Mouse (Mus musculus): ENCODE data around the gene Pard3b.

GRCm38 (mm10) chr1:62122426-62122825 lies 483.8 kb downstream of the Pard3b start:
- TF ChIP-seq CTCF (IDR thresholded peaks at IDR 0.05; ENCODE audit: low read depth, low read length) (no peak), POLR2A (IDR thresholded peaks at IDR 0.05; ENCODE audit: extremely low read depth, insufficient read depth, low read length) (no peak)

Data from liver, adult 2 months (tissue).